ENCODE assay signal across 9 mouse cellular contexts in the genomic region with DNA sequence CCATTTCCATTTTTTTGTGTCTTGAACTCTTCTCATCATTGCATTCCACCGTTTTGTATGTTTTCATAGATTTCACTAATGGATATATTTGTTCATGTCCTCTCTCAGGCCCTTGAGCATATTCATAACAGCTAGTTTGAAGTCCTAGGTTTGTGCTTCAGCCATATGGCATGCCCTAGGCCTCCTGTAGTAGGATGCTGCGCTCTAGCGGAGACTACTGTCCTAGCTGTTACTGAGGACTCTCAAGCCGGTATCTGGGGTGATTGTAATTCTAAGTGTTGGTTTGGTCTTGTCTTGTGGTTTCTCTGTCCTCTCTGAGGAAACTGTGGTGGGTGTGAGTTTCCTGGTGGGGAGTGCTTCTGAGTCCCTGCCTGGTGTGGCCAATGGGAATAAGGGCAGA. TPM values are rescaled to one million over a fixed set of nuclear protein-coding genes. Genes with fewer than 3 reads are reported as not detected.
DNase-seq lines count a peak whose midpoint lies in the region; ATAC-seq and TF ChIP-seq lines count a peak whose summit lies in the region.
"Had no signal": no experiment of that assay in that cellular context is flagged by ENCODE, and none has a peak within 500 bp of the region (broad histone marks: within the 10 kb centered on the region; RNA-seq: fewer than 3 reads in every experiment).

No protein-coding gene starts in this region.

- DNase-seq in kidney, postnatal 10 days, result peak; percentile 68
- DNase-seq in kidney, adult 18-20 months, result no peak
- peak; percentile 58 for DNase-seq in CD4-positive helper T cell, adult 2 months (ENCODE audit: low read depth, low spot score)
- peak; percentile 39 for DNase-seq in adipocyte (ENCODE audit: low spot score)
- DNase-seq in Muller cell, postnatal 12 days (ENCODE audit: inconsistent ontology term), result no peak
- no peak for DNase-seq in layer of hippocampus, adult 9-11 months

- H3K4me3 ChIP-seq in embryonic fibroblast, embryonic 13.5 days (ENCODE audit: insufficient read depth, low read length), result no peak overlapping the region

- no peak overlapping the region for H3K27ac ChIP-seq in embryonic fibroblast, embryonic 13.5 days (ENCODE audit: insufficient read depth, low read length)

- TF ChIP-seq CTCF in embryonic fibroblast, embryonic 13.5 days (IDR thresholded peaks at IDR 0.05; ENCODE audit: borderline replicate concordance, insufficient read depth, low read length), result peak; percentile 78; the same call in 1 of the 2 replicates

- peak; percentile 76 for ATAC-seq in megakaryocyte progenitor cell, adult 5-6 weeks (replicated peaks; ENCODE audit: poor library complexity)

- no peaks in the 10 kb centered on the region for H3K4me1 ChIP-seq in embryonic fibroblast, embryonic 13.5 days (ENCODE audit: control insufficient read depth, insufficient read depth, low read length)

- no peak for TF ChIP-seq POLR2A in embryonic fibroblast, embryonic 13.5 days (IDR thresholded peaks at IDR 0.05; ENCODE audit: low read depth, low read length)

RNA-seq across cellular contexts. Expression of a gene that starts 50.1 kb away (rescaled TPM):
- not detected in 2 replicates for polyA plus RNA-seq in embryonic fibroblast, embryonic 13.5 days (2011; ENCODE audit: insufficient read length, low read depth, missing spikeins)
- not detected in 2 replicates for total RNA-seq in megakaryocyte progenitor cell, adult 5-6 weeks (2015)
- total RNA-seq in megakaryocyte progenitor cell, adult 5-6 weeks (2017), result not detected in 2 replicates
- total RNA-seq: layer of hippocampus, postnatal 25 days had no signal

Comparison
In these comparisons a context has a peak if more than half of its experiments do, and no peak if none do; other contexts are left out.
1. DNase-seq: peak in kidney, postnatal 10 days (single experiment), CD4-positive helper T cell, adult 2 months (single experiment) and adipocyte (single experiment); none in kidney, adult 18-20 months (single experiment), Muller cell, postnatal 12 days (single experiment) and layer of hippocampus, adult 9-11 months (single experiment).